Mouse (Mus musculus): ENCODE results near the gene Cyp2b19. TPM values are rescaled to one million over a fixed set of nuclear protein-coding genes. Genes with fewer than 3 reads are reported as not detected.

Gene Cyp2b19
- not detected for polyA plus RNA-seq (2014; fragmentation: Illumina TruSeq; extraction: RNeasy Lipid Tissue Mini Kit (QIAGEN cat#74804); ENCODE audit: low read depth, low replicate concordance)

DNA sequence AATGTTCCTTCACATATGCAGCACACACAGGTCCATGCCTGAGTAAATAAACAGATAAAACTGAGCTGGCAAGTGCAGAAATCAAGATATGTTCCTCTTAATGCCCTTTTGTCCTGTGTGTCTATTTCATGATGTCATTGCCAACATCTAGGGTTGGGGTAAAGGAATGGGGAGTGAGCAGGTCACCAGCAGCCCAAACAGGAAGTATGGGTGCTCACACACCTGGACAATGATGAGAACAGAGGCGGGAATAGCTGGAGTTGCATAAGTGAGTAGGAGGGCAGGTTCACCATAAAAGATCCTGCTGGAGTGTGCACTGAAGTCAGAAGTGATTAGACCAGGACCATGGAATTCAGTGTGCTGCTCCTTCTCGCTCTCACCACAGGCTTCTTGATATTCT, at the start of gene Cyp2b19:
Cyp2b19 (plus strand) TSS at position 301 of the 400 bp plus-strand sequence.

DNA sequence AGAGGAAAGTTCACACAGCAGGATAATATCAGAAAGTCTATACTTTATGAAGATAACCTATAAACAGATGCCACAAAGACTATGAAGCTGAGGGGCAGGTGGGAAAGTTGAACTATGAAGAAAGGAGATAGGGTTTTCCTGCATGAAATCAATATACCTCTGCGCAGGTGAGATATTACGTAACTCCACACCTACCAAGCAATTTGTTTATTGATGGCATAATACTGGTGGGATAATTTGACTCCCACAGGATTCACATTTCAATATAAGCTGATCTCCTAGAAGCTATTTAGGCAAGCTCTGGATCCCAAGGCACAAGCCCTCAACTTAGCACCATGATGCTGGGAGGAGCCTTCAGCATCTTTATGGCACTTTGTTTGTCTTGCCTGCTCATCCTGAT, 51.6 kb downstream of the Cyp2b19 start, which contains the start of gene Cyp2g1:
Cyp2g1 (plus strand) TSS at position 301 of the 400 bp plus-strand sequence.

Other genes starting within 250 kb of the Cyp2b19 start
- gene Nlrp9a, start 222.1 kb upstream of the Cyp2b19 start, polyA plus RNA-seq (2014; fragmentation: Illumina TruSeq; extraction: RNeasy Lipid Tissue Mini Kit (QIAGEN cat#74804); ENCODE audit: low read depth, low replicate concordance), result not detected
- gene Vmn1r185, start 138.7 kb upstream of the Cyp2b19 start, polyA plus RNA-seq (2014; fragmentation: Illumina TruSeq; extraction: RNeasy Lipid Tissue Mini Kit (QIAGEN cat#74804); ENCODE audit: low read depth, low replicate concordance), result not detected
- not detected for gene Cyp2b23, start 70.7 kb upstream of the Cyp2b19 start, polyA plus RNA-seq (2014; fragmentation: Illumina TruSeq; extraction: RNeasy Lipid Tissue Mini Kit (QIAGEN cat#74804); ENCODE audit: low read depth, low replicate concordance)
- gene Cyp2g1, start 51.8 kb downstream of the Cyp2b19 start, polyA plus RNA-seq (2014; fragmentation: Illumina TruSeq; extraction: RNeasy Lipid Tissue Mini Kit (QIAGEN cat#74804); ENCODE audit: low read depth, low replicate concordance), result not detected
- gene Cyp2a5, start 78.2 kb downstream of the Cyp2b19 start, polyA plus RNA-seq (2014; fragmentation: Illumina TruSeq; extraction: RNeasy Lipid Tissue Mini Kit (QIAGEN cat#74804); ENCODE audit: low read depth, low replicate concordance), result 53.5 TPM
- gene Cyp2a22, start 182.2 kb downstream of the Cyp2b19 start, polyA plus RNA-seq (2014; fragmentation: Illumina TruSeq; extraction: RNeasy Lipid Tissue Mini Kit (QIAGEN cat#74804); ENCODE audit: low read depth, low replicate concordance), result not detected